Mouse (Mus musculus): Measurements from ENCODE around the gene Rgs3.
"Not testable (repeated sequence)": the region's sequence is repeated elsewhere in the genome, so short reads cannot be mapped to it uniquely, and the experiment has no call there.

Rgs3 gene

GRCm38 (mm10) chr4:62551966-62552365, 7.7 kb upstream of the Rgs3 start:
- no peak for DNase-seq (ENCODE audit: low spot score in 2 of 2)

- no peak for DNase-seq (ENCODE audit: low spot score in 2 of 2)
Measured at GRCm38 (mm10) chr4:62557436-62557835, 2.2 kb upstream of the Rgs3 start.

- peak; percentile 82 to 87 for DNase-seq (ENCODE audit: low spot score in 2 of 2)
Measured at GRCm38 (mm10) chr4:62560963-62561629, 1.4 kb downstream of the Rgs3 start.

- no peak for DNase-seq (ENCODE audit: low spot score in 2 of 2)
Measured at GRCm38 (mm10) chr4:62561630-62562001, 2.0 kb downstream of the Rgs3 start.

GRCm38 (mm10) chr4:62562006-62562405, 2.4 kb downstream of the Rgs3 start:
- DNase-seq (ENCODE audit: low spot score in 2 of 2), result no peak

- DNase-seq (ENCODE audit: low spot score in 2 of 2), result no peak
Measured at GRCm38 (mm10) chr4:62566530-62566929, 6.9 kb downstream of the Rgs3 start.

- no peak for DNase-seq (ENCODE audit: low spot score in 2 of 2)
Measured at GRCm38 (mm10) chr4:62567696-62568095, 8.0 kb downstream of the Rgs3 start.

- DNase-seq (ENCODE audit: low spot score in 2 of 2), result no peak
Measured at GRCm38 (mm10) chr4:62568359-62568758, 8.7 kb downstream of the Rgs3 start.

GRCm38 (mm10) chr4:62569603-62570002, 10.0 kb downstream of the Rgs3 start:
- no peak for DNase-seq (ENCODE audit: low spot score in 2 of 2)

GRCm38 (mm10) chr4:62570029-62570428, 10.4 kb downstream of the Rgs3 start:
- no peak for DNase-seq (ENCODE audit: low spot score in 2 of 2)

GRCm38 (mm10) chr4:62582365-62583264, 23.0 kb downstream of the Rgs3 start:
- DNase-seq (ENCODE audit: low spot score in 2 of 2), result peak; percentile 88 to 90

- DNase-seq (ENCODE audit: low spot score in 2 of 2), result peak; percentile 62 to 64
Measured at GRCm38 (mm10) chr4:62583265-62584092, 23.8 kb downstream of the Rgs3 start.

GRCm38 (mm10) chr4:62587067-62587466, 27.4 kb downstream of the Rgs3 start:
- DNase-seq (ENCODE audit: low spot score in 2 of 2), result no peak

- no peak for DNase-seq (ENCODE audit: low spot score in 2 of 2)
Measured at GRCm38 (mm10) chr4:62590878-62591277, 31.2 kb downstream of the Rgs3 start.

- peak; percentile 46 to 47 for DNase-seq (ENCODE audit: low spot score in 2 of 2)
Measured at GRCm38 (mm10) chr4:62591326-62591725, 31.7 kb downstream of the Rgs3 start.

GRCm38 (mm10) chr4:62593546-62594240, 34.0 kb downstream of the Rgs3 start:
- not testable (repeated sequence) for DNase-seq (ENCODE audit: low spot score in 2 of 2)

GRCm38 (mm10) chr4:62594442-62594841, 34.8 kb downstream of the Rgs3 start:
- DNase-seq (ENCODE audit: low spot score in 2 of 2), result no peak

GRCm38 (mm10) chr4:62596051-62596450, 36.4 kb downstream of the Rgs3 start:
- peak; percentile 55 to 62 for DNase-seq (ENCODE audit: low spot score in 2 of 2)

GRCm38 (mm10) chr4:62600549-62600948, 40.9 kb downstream of the Rgs3 start:
- DNase-seq (ENCODE audit: low spot score in 2 of 2), result no peak

- no peak for DNase-seq (ENCODE audit: low spot score in 2 of 2)
Measured at GRCm38 (mm10) chr4:62603607-62604006, 44.0 kb downstream of the Rgs3 start.

GRCm38 (mm10) chr4:62604094-62604493, 44.4 kb downstream of the Rgs3 start:
- no peak for DNase-seq (ENCODE audit: low spot score in 2 of 2)
